Mouse (Mus musculus): ENCODE results near the gene Ap1ar. TPM values are rescaled to one million over a fixed set of nuclear protein-coding genes. Genes with fewer than 3 reads are reported as not detected.
"Not testable (repeated sequence)": the region's sequence is repeated elsewhere in the genome, so short reads cannot be mapped to it uniquely, and the experiment has no call there.

Ap1ar gene
- polyA plus RNA-seq, 1 experiment from 2014 or later = 38.3 TPM

DNA sequence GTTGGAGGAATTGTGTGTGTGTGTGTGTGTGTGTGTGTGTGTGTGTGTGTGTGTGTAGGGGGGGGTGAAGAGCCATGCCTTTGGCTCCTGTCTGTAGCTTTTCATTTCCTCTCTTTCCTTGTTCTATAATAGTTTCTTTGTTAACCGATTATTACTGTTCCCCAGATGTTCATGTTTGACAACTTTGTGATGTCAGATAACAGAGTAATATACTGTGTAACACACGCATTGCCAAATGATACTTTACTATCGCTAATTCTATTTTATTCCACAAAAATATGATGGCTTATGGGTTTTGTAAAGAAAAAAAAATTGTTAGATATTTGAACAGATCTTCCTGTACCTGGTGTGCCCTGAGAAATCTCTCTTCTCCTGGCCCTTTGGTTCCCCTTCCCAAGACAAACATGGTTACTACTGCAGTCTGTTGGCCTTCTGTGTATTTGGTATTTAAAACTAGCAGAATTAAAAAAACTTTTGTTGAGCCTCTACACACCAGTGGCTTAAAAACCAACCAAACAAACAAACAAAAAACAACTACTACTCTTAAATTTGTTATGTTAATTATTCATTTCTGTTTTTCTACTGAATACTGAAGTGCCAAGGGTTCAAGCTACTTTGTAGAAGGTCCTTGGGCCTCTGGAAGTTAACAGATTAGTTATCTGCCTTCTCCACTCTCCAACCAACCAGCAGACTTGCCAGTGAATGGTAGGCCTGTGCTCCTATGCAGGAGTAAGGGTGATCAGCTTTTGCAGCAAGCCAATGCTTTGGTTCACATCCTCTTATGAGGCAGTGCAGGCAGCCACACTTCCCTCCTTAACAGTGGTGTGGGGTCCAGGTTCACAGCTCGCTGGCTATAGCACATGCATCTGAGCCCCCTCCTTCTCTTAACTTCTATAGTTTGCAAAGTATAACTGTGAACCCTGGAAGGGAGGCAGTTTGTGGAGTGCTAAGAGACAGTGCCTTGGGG is 45.4 kb downstream of the Ap1ar start:
- H3K4me3 ChIP-seq (ENCODE audit: low read length) = peak overlapping the region; percentile 61; the same call in 1 of the 2 replicates
- no peak overlapping the region for H3K27ac ChIP-seq (ENCODE audit: low read length)
- ATAC-seq (ENCODE audit: low read depth) = no peak
- peaks cover 6% of the 10 kb centered on the region for H3K4me1 ChIP-seq (replicated peaks; ENCODE audit: control insufficient read depth, insufficient read depth, low read length)
- peaks cover 8% of the 10 kb centered on the region; the same call in 1 of the 2 replicates for H3K27me3 ChIP-seq (ENCODE audit: control insufficient read depth, insufficient read depth, low read depth, low read length)
- H3K9me3 ChIP-seq (ENCODE audit: control insufficient read depth, low read length) = peaks cover 2% of the 10 kb centered on the region; the same call in 1 of the 2 replicates
- no peaks in the 10 kb centered on the region for H3K36me3 ChIP-seq (ENCODE audit: control insufficient read depth, insufficient read depth, low read length)
- 47% methylated on average over 4 of the region's 4 CpGs for WGBS
- peak overlapping the region; percentile 96 for H3K4me2 ChIP-seq (ENCODE audit: low read depth, low read length)
- peak overlapping the region; percentile 66; the same call in 1 of the 2 replicates for H3K9ac ChIP-seq (ENCODE audit: low read length)

DNA sequence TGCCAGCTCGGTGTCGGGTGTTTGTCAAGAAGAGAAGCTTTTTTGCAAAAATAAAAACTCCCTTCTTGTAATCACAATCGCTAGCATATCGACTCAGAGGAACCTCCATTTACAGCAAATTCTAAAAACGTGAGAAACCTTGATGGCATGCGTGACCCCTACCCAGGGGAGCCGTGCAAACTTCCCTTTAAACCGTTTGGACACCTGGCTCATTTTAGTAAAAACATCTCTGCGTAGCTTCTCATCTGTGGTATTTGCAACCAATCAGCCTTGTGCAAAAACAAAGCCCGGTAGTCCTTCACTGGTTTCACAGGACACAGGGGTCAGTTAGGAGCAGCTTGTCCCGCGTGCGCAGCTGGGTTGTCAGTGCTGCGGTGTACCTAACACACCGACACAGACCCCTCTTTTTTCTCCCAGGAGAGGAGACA is 46.3 kb downstream of the Ap1ar start:
- peak overlapping the region; percentile 61 for H3K4me3 ChIP-seq (ENCODE audit: low read length)
- peaks cover 6% of the 10 kb centered on the region for H3K4me1 ChIP-seq (replicated peaks; ENCODE audit: control insufficient read depth, insufficient read depth, low read length)
- peak overlapping the region; percentile 96 for H3K4me2 ChIP-seq (ENCODE audit: low read depth, low read length)
- H3K36me3 ChIP-seq (ENCODE audit: control insufficient read depth, insufficient read depth, low read length) = no peaks in the 10 kb centered on the region
- 1% methylated on average over 15 of the region's 15 CpGs for WGBS
- ATAC-seq (ENCODE audit: low read depth) = no peak
- peak overlapping the region; percentile 15; the same call in 1 of the 2 replicates for H3K27ac ChIP-seq (ENCODE audit: low read length)
- H3K9me3 ChIP-seq (ENCODE audit: control insufficient read depth, low read length) = peaks cover 2% of the 10 kb centered on the region; the same call in 1 of the 2 replicates
- peak overlapping the region; percentile 66 for H3K9ac ChIP-seq (ENCODE audit: low read length)
- H3K27me3 ChIP-seq (ENCODE audit: control insufficient read depth, insufficient read depth, low read depth, low read length) = peaks cover 8% of the 10 kb centered on the region; the same call in 1 of the 2 replicates

DNA sequence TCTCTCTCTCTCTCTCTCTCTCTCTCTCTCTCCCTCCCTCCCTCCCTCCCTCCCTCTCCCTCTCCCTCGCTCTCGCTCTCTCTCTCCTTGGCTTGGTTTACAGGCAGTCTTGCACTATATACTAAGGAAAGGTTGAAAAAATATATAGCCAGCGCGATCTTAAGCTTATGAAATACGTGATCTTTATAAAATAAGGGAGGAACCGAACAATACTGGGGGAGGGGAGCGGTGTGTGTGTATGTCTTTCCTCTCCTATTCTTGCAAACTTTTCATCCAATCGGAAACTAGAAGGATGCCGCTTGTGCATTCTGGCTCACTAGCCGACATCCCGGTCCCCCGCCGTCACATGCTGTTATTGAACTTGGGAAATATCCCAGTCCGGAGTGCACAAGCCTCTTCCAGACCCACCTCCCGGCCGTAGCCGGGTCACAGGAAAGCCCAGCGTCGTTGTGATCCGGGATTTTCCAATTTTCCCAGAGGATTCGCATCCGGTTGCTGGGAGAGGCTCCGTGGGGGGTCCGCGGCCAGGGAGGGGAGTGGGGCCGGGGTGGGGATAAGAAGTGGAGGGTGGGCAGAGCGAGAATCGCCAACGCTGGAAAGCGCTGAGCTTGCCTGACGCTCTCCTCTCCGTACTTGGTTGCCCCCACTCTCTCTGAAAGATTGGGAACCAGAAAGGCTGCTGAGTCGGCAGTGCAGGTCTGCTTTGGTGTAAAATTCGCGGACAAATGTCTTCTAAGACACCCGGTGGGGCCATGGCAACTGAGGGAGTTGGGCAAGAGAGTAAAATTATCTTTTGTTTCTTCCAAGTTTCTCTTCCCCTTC is 46.9 kb downstream of the Ap1ar start:
- Histone ChIP-seq H3K4me2 (ENCODE audit: low read depth, low read length) (peak overlapping the region; percentile 96), H3K27me3 (ENCODE audit: control insufficient read depth, insufficient read depth, low read depth, low read length) (peaks cover 8% of the 10 kb centered on the region; the same call in 1 of the 2 replicates), H3K9me3 (ENCODE audit: control insufficient read depth, low read length) (no peaks in the 10 kb centered on the region), H3K4me1 (replicated peaks; ENCODE audit: control insufficient read depth, insufficient read depth, low read length) (peaks cover 6% of the 10 kb centered on the region), H3K36me3 (ENCODE audit: control insufficient read depth, insufficient read depth, low read length) (no peaks in the 10 kb centered on the region), H3K27ac (ENCODE audit: low read length) (peak overlapping the region; percentile 15; the same call in 1 of the 2 replicates), H3K9ac (ENCODE audit: low read length) (peak overlapping the region; percentile 66), H3K4me3 (ENCODE audit: low read length) (peak overlapping the region; percentile 61)
- ATAC-seq (ENCODE audit: low read depth) = peak; percentile 81
- WGBS = under 1% methylated on average over 34 of the region's 36 CpGs

DNA sequence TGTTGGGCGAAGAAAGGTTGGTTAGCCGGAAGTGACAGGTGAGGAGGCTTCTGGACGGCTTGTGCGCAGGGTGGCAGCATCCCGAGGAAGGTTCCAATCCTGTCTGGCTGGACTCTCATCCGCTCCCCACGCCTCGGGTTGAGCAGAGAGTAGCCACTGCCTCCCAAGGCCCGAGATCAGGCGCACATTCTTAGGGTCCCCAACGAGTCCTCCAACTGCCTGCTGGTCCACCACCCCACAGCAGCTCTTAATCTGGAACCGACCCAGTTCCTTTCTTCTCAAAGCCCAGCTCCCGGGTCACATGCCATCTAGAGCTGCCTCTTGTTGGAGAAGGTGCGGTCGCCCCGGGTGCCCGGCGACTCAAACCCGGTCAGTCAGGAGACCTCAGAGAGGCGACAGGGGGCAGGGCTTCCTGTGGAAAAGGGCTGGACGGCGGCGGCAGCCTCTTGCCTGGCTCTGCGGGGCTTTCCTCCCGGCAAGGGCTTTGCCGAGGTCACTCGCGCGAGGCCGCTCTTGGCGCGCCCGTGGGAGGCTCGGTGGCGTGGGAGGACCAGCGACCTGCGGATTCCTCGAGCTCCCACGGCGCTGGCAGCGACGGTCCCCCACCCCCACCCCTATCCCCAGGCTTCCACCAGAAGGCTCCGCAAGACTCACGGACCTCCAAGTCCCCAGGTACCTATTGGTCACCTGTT is 47.7 kb downstream of the Ap1ar start, which contains the start of gene Tifa:
Gene Tifa, plus strand, starts transcription at position 306 of the 692 bp plus-strand sequence.
- Histone ChIP-seq H3K4me1 (replicated peaks; ENCODE audit: control insufficient read depth, insufficient read depth, low read length) (peaks cover 6% of the 10 kb centered on the region), H3K27me3 (ENCODE audit: control insufficient read depth, insufficient read depth, low read depth, low read length) (peaks cover 8% of the 10 kb centered on the region; the same call in 1 of the 2 replicates), H3K4me2 (ENCODE audit: low read depth, low read length) (peak within 1 kb of the TSS; percentile 96), H3K27ac (ENCODE audit: low read length) (peak within 1 kb of the TSS; percentile 15; the same call in 1 of the 2 replicates), H3K9ac (ENCODE audit: low read length) (peak within 1 kb of the TSS; percentile 66), H3K9me3 (ENCODE audit: control insufficient read depth, low read length) (no peaks in the 10 kb centered on the region), H3K4me3 (ENCODE audit: low read length) (peak within 1 kb of the TSS; percentile 61), H3K36me3 (ENCODE audit: control insufficient read depth, insufficient read depth, low read length) (no peaks in the 10 kb centered on the region)
- ATAC-seq (ENCODE audit: low read depth) = peak; percentile 76
- under 1% methylated on average over 28 of the region's 44 CpGs for WGBS

DNA sequence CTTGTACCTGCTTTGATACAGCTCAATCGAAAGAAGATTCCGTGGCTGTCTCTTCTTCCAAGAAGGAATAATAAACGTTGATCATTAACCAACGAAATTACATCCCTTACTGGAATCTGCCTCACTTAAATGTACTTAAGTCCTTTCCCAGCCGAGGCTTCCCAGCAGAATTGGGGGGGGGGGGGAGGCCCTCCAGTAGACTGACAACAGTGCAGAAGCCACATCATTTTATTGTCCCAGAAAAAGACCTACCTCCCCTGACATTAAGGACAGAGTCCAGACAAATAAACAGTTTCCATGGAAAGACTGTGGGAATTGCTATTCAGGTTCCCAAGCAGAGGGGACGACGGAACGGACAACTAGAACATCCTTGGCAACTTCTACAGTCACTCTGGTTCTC is 48.4 kb downstream of the Ap1ar start:
- no peak overlapping the region for H3K4me3 ChIP-seq (ENCODE audit: low read length)

DNA sequence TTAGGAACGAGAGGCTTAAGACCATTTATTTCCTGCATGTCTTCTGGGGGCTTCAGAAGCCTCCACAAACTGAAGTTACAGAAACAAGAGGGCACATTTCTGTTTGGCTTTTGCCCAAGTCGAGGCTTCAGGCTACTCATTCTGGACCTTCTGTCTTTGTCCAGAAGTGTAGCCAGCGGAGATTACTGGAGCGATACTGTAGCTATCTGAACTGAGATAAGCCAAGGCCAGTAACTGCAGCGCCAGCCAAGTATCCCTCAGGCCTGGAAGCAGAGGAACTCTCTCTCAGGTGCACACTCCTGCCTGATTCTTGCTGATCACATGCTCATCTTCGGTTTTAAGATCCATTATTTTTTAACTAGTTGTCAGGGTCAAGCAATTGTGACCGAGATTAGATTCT is 49.3 kb downstream of the Ap1ar start:
- no peak overlapping the region for H3K9ac ChIP-seq (ENCODE audit: low read length)
- 47% methylated on average over 7 of the region's 7 CpGs for WGBS
- peaks cover 6% of the 10 kb centered on the region for H3K4me1 ChIP-seq (replicated peaks; ENCODE audit: control insufficient read depth, insufficient read depth, low read length)
- no peak for ATAC-seq (ENCODE audit: low read depth)
- no peak overlapping the region for H3K4me2 ChIP-seq (ENCODE audit: low read depth, low read length)
- no peaks in the 10 kb centered on the region for H3K9me3 ChIP-seq (ENCODE audit: control insufficient read depth, low read length)
- H3K4me3 ChIP-seq (ENCODE audit: low read length) = no peak overlapping the region
- H3K36me3 ChIP-seq (ENCODE audit: control insufficient read depth, insufficient read depth, low read length) = no peaks in the 10 kb centered on the region
- H3K27ac ChIP-seq (ENCODE audit: low read length) = no peak overlapping the region
- peaks cover 8% of the 10 kb centered on the region; the same call in 1 of the 2 replicates for H3K27me3 ChIP-seq (ENCODE audit: control insufficient read depth, insufficient read depth, low read depth, low read length)

More for the DNA sequence above, 48.4 kb downstream of the Ap1ar start:
- H3K36me3 ChIP-seq (ENCODE audit: control insufficient read depth, insufficient read depth, low read length) = no peaks in the 10 kb centered on the region
- H3K4me2 ChIP-seq (ENCODE audit: low read depth, low read length) = peak overlapping the region; percentile 96; the same call in 1 of the 2 replicates
- H3K9me3 ChIP-seq (ENCODE audit: control insufficient read depth, low read length) = no peaks in the 10 kb centered on the region
- H3K9ac ChIP-seq (ENCODE audit: low read length) = no peak overlapping the region
- H3K4me1 ChIP-seq (replicated peaks; ENCODE audit: control insufficient read depth, insufficient read depth, low read length) = peaks cover 6% of the 10 kb centered on the region
- WGBS = 22% methylated on average over 8 of the region's 8 CpGs
- H3K27me3 ChIP-seq (ENCODE audit: control insufficient read depth, insufficient read depth, low read depth, low read length) = peaks cover 8% of the 10 kb centered on the region; the same call in 1 of the 2 replicates
- H3K27ac ChIP-seq (ENCODE audit: low read length) = no peak overlapping the region
- ATAC-seq (ENCODE audit: low read depth) = no peak

DNA sequence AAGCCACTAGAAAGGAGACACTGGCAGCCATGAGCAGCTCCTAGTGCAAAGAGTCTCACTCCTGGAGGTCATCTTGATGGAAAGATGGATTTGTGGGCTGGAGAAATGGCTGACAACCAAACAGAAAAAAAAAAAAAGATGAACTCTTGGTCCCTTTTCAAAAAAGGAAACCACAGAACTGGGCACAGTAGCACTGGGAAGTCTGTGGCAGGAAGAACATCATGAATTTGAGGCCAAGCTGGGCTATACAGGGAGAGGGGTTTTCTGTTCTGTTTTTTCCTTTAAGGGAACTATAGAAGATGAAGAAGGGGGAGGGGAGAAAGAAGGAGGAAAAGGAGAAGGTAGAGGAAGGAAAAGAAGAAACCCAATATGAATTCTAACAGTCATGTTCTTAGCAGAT is 50.3 kb downstream of the Ap1ar start:
- no peak overlapping the region for H3K9ac ChIP-seq (ENCODE audit: low read length)
- no peaks in the 10 kb centered on the region for H3K36me3 ChIP-seq (ENCODE audit: control insufficient read depth, insufficient read depth, low read length)
- no peak for ATAC-seq (ENCODE audit: low read depth)
- H3K4me1 ChIP-seq (replicated peaks; ENCODE audit: control insufficient read depth, insufficient read depth, low read length) = peaks cover 6% of the 10 kb centered on the region
- no peak overlapping the region for H3K4me2 ChIP-seq (ENCODE audit: low read depth, low read length)
- no peak overlapping the region for H3K27ac ChIP-seq (ENCODE audit: low read length)
- peaks cover 8% of the 10 kb centered on the region; the same call in 1 of the 2 replicates for H3K27me3 ChIP-seq (ENCODE audit: control insufficient read depth, insufficient read depth, low read depth, low read length)
- H3K9me3 ChIP-seq (ENCODE audit: control insufficient read depth, low read length) = no peaks in the 10 kb centered on the region
- no peak overlapping the region for H3K4me3 ChIP-seq (ENCODE audit: low read length)

DNA sequence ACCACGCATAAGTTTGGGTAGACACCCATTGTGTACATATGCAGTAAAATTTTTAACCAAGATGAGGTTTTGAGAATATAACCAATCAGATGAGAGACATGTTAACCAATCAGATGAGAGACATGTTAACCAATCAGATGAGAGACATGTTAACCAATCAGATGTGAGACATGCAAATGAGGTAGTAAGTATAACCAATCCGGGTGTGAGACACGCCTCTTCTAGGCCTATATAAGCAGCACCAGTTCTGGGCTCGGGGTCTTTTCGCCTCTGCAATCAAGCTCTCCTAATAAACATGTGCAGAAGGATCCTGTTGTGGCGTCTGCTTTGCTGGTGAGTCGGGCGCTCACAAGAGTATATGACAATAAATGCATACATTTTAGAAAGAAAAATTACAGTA is 53.6 kb downstream of the Ap1ar start:
- 97% methylated on average over 8 of the region's 8 CpGs for WGBS
- H3K4me1 ChIP-seq (replicated peaks; ENCODE audit: control insufficient read depth, insufficient read depth, low read length); H3K36me3 ChIP-seq (ENCODE audit: control insufficient read depth, insufficient read depth, low read length); H3K4me2 ChIP-seq (ENCODE audit: low read depth, low read length); H3K27me3 ChIP-seq (ENCODE audit: control insufficient read depth, insufficient read depth, low read depth, low read length); H3K9me3 ChIP-seq (ENCODE audit: control insufficient read depth, low read length); H3K9ac ChIP-seq (ENCODE audit: low read length); H3K27ac ChIP-seq (ENCODE audit: low read length); ATAC-seq (ENCODE audit: low read depth); H3K4me3 ChIP-seq (ENCODE audit: low read length): not testable (repeated sequence)
